Mouse (Mus musculus) kidney, postnatal 0 days (tissue): Measurements from ENCODE around the gene Pofut2. TPM values are rescaled to one million over a fixed set of nuclear protein-coding genes. Genes with fewer than 3 reads are reported as not detected.
"Not testable (repeated sequence)": the region's sequence is repeated elsewhere in the genome, so short reads cannot be mapped to it uniquely, and the experiment has no call there.

ENCODE experiments used
- ATAC-seq: fragments of 200-750 bp; cut with Nextera tagmentation; replicated peaks from 2 replicates; pipeline ENCODE4 v1.8.0; 2017; ENCODE audit warnings: low read depth, moderate number of reproducible peaks, moderate TSS enrichment, moderate library complexity; ENCODE audit not compliant: low FRiP score
- DNase-seq: peaks from one replicate; pipeline ENCODE4 v3.0.0-alpha.2; 2016; ENCODE audit warnings: low spot score
- H3K27ac ChIP-seq: fragments of 300-500 bp; sonication (generic); 2 replicates; pipeline ENCODE4 v1.5.1; 2014; ENCODE audit warnings: mild to moderate bottlenecking
- H3K27me3 ChIP-seq: fragments of 300-500 bp; sonication (generic); 2 replicates; pipeline ENCODE4 v1.6.1; 2014; ENCODE audit warnings: low read length, mixed read lengths; ENCODE audit not compliant: insufficient read depth
- H3K36me3 ChIP-seq: fragments of 300-500 bp; sonication (generic); 2 replicates; pipeline ENCODE4 v1.6.1; 2014; ENCODE audit warnings: low read length, mixed read lengths; ENCODE audit not compliant: insufficient read depth
- H3K4me1 ChIP-seq: fragments of 300-500 bp; sonication (generic); replicated peaks from 2 replicates; pipeline ENCODE4 v1.6.1; 2014; ENCODE audit warnings: antibody characterized with exemption, low read length, mixed read lengths; ENCODE audit not compliant: insufficient read depth
- H3K4me2 ChIP-seq: fragments of 300-500 bp; sonication (generic); 2 replicates; pipeline ENCODE4 v1.6.1; 2014; ENCODE audit warnings: mild to moderate bottlenecking, low read length, moderate library complexity, mixed read lengths
- H3K4me3 ChIP-seq: fragments of 300-500 bp; sonication (generic); replicated peaks from 2 replicates; pipeline ENCODE4 v1.5.1; 2014; ENCODE audit warnings: low read depth, low read length
- H3K9ac ChIP-seq: fragments of 300-500 bp; sonication (generic); 2 replicates; pipeline ENCODE4 v1.6.1; 2014; ENCODE audit warnings: low read depth, low read length
- H3K9me3 ChIP-seq: fragments of 300-500 bp; sonication (generic); replicated peaks from 2 replicates; pipeline ENCODE4 v1.6.1; 2016; ENCODE audit warnings: low read length, inconsistent platforms, mixed read lengths
- CTCF ChIP-seq: IDR thresholded peaks from 2 replicates; pipeline ENCODE4 v1.5.1; 2016; ENCODE audit warnings: antibody characterized with exemption, low read depth, mild to moderate bottlenecking, moderate library complexity
- WGBS: fragments of 180-500 bp; shearing (Covaris S2); extraction: QIAGEN DNeasy Blood & Tissue Kit; methylation state at CpG from one replicate; pipeline ENCODE4 v1.1.7; 2014; 5-methylcytosine and 5-hydroxymethylcytosine counted together
- polyA plus RNA-seq: library from polyadenylated mRNA; unstranded; fragments of >200 nt; fragmentation: Nextera tagmentation; extraction: Ambion mirVana; gene quantifications from 2 replicates; pipeline ENCODE4 v1.2.1, GENCODE M21; 2015

The Pofut2 gene
- polyA plus RNA-seq, 1 experiment from 2014 or later: 96.9 TPM

GRCm38 (mm10) chr10:77272980-77273730, 14.1 kb downstream of the Pofut2 start:
- no peak overlapping the region for H3K4me3 ChIP-seq
- H3K27ac ChIP-seq: no peak overlapping the region
- DNase-seq (no peak), ATAC-seq (no peak)
- no peaks in the 10 kb centered on the region for H3K27me3 ChIP-seq
- H3K4me2 ChIP-seq: no peak overlapping the region
- H3K9me3 ChIP-seq: no peaks in the 10 kb centered on the region
- 44% methylated on average over 11 of the region's 11 CpGs for WGBS
- peaks cover 20% of the 10 kb centered on the region for H3K36me3 ChIP-seq
- H3K4me1 ChIP-seq: no peaks in the 10 kb centered on the region
- no peak for TF ChIP-seq CTCF
- no peak overlapping the region for H3K9ac ChIP-seq

- no peak overlapping the region for H3K4me2 ChIP-seq
- H3K4me1 ChIP-seq: no peaks in the 10 kb centered on the region
- H3K27ac ChIP-seq: no peak overlapping the region
- no peak overlapping the region for H3K4me3 ChIP-seq
- H3K27me3 ChIP-seq: no peaks in the 10 kb centered on the region
- H3K9ac ChIP-seq: no peak overlapping the region
- ATAC-seq: no peak
- no peak for DNase-seq
- TF ChIP-seq CTCF: no peak
- H3K9me3 ChIP-seq: no peaks in the 10 kb centered on the region
- H3K36me3 ChIP-seq: peaks cover 14% of the 10 kb centered on the region; the same call in 1 of the 2 replicates
Observed at GRCm38 (mm10) chr10:77273798-77274197, 14.8 kb downstream of the Pofut2 start.

- H3K4me2 ChIP-seq, H3K4me1 ChIP-seq, H3K27ac ChIP-seq, H3K9me3 ChIP-seq, DNase-seq, H3K36me3 ChIP-seq, H3K27me3 ChIP-seq, H3K4me3 ChIP-seq, ATAC-seq, H3K9ac ChIP-seq: not testable (repeated sequence)
- peak; percentile 54 for TF ChIP-seq CTCF
- 72% methylated on average over 1 of the region's 1 CpGs for WGBS
Observed at GRCm38 (mm10) chr10:77282085-77282484, 23.1 kb downstream of the Pofut2 start.

- H3K9ac ChIP-seq: no peak overlapping the region
- no peak overlapping the region for H3K4me3 ChIP-seq
- TF ChIP-seq CTCF: peak; percentile 99
- H3K27me3 ChIP-seq: no peaks in the 10 kb centered on the region
- H3K4me1 ChIP-seq: no peaks in the 10 kb centered on the region
- H3K27ac ChIP-seq: no peak overlapping the region
- WGBS: 19% methylated on average over 6 of the region's 6 CpGs
- no peaks in the 10 kb centered on the region for H3K36me3 ChIP-seq
- no peaks in the 10 kb centered on the region for H3K9me3 ChIP-seq
- H3K4me2 ChIP-seq: no peak overlapping the region
- DNase-seq: peak; percentile 90
- ATAC-seq: 0 out of 2 replicates have a peak, but pooled peaks have one; percentile 43
Observed at GRCm38 (mm10) chr10:77282822-77283221, 23.8 kb downstream of the Pofut2 start.

GRCm38 (mm10) chr10:77284832-77285231, 25.8 kb downstream of the Pofut2 start:
- Histone ChIP-seq H3K4me3 (no peak overlapping the region), H3K9me3 (no peaks in the 10 kb centered on the region), H3K4me2 (no peak overlapping the region), H3K4me1 (no peaks in the 10 kb centered on the region), H3K27me3 (no peaks in the 10 kb centered on the region), H3K36me3 (no peaks in the 10 kb centered on the region), H3K27ac (no peak overlapping the region), H3K9ac (no peak overlapping the region)
- TF ChIP-seq CTCF: no peak
- WGBS: 59% methylated on average over 6 of the region's 6 CpGs
- ATAC-seq (no peak), DNase-seq (no peak)

GRCm38 (mm10) chr10:77287626-77288025, 28.6 kb downstream of the Pofut2 start:
- 85% methylated on average over 8 of the region's 8 CpGs for WGBS
- no peaks in the 10 kb centered on the region for H3K27me3 ChIP-seq
- no peaks in the 10 kb centered on the region for H3K36me3 ChIP-seq
- H3K9ac ChIP-seq: no peak overlapping the region
- H3K4me3 ChIP-seq: no peak overlapping the region
- no peak for TF ChIP-seq CTCF
- no peak overlapping the region for H3K4me2 ChIP-seq
- ATAC-seq (no peak), DNase-seq (no peak)
- no peaks in the 10 kb centered on the region for H3K4me1 ChIP-seq
- H3K27ac ChIP-seq: no peak overlapping the region
- H3K9me3 ChIP-seq: no peaks in the 10 kb centered on the region
